Mouse (Mus musculus) central nervous system, embryonic 14 days (tissue): ENCODE results near the gene Tmem221. TPM values are rescaled to one million over a fixed set of nuclear protein-coding genes. Genes with fewer than 3 reads are reported as not detected.

Experiments used
- polyA plus RNA-seq: library from polyadenylated mRNA; depleted of rRNA; stranded (reverse); fragments of >200 nt; gene quantifications from 2 replicates; pipeline ENCODE4 v1.2.3, GENCODE M21; 2012; rRNA removed

The Tmem221 gene
- polyA plus RNA-seq, result 0.05 and 0.15 TPM in 2 replicates

GRCm38 (mm10) chr8:71558071-71558957 lies at the start of gene Tmem221:
Gene Tmem221 (minus strand): TSS chr8:71558871.

DNA sequence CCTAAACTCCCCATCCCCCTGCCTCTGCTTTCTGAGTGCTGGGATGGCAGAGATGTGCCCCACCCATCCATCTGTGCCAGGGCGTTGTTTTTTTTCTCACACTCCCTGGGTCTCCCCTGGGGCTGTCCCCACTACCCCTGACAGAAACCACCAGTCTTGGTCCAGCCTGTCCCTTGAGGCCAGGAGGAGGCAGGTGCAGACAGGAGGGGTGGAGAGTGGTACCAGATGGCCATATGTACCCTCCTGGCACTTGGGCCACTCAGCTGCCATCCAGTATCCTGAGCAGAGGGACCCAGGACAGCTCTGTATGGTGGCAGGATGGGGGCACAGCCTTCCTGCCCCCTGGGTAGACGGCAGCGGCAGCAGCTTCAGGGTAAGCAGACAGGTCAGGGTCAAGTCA lies 38.8 kb upstream of the Tmem221 start, which contains the start of gene Fam129c:
Fam129c (plus strand) TSS at position 198 of the 400 bp plus-strand sequence.

GRCm38 (mm10) chr8:71591471-71592373 lies 33.1 kb upstream of the Tmem221 start, which contains the start of gene Pgls:
Gene Pgls (plus strand): TSS chr8:71592176.

GRCm38 (mm10) chr8:71568387-71568937 lies 9.8 kb upstream of the Tmem221 start, which contains the start of gene Slc27a1:
Gene Slc27a1 (plus strand): TSS chr8:71568882.

DNA sequence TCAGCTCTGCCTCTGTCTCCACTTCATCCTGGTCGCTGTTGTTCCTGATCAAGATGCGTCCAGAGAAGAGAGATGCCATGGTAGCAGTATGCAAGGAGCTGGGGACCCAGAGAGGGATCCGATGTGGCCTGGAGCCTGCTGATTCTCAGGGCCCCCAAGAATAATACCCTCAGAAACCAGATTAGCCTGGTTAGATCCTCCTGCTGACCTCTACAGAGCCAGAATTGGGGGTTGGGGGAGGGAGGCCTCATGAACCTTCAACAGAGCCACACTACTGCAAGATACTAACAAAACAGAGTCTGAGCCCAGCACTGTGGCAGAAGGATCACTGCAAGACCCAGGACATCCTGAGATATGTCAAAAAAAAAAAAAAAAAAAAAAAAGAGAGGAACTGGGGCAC lies 7.8 kb upstream of the Tmem221 start, which contains the start of gene Nxnl1:
Nxnl1 (minus strand) TSS at position 101 of the 400 bp plus-strand sequence.

DNA sequence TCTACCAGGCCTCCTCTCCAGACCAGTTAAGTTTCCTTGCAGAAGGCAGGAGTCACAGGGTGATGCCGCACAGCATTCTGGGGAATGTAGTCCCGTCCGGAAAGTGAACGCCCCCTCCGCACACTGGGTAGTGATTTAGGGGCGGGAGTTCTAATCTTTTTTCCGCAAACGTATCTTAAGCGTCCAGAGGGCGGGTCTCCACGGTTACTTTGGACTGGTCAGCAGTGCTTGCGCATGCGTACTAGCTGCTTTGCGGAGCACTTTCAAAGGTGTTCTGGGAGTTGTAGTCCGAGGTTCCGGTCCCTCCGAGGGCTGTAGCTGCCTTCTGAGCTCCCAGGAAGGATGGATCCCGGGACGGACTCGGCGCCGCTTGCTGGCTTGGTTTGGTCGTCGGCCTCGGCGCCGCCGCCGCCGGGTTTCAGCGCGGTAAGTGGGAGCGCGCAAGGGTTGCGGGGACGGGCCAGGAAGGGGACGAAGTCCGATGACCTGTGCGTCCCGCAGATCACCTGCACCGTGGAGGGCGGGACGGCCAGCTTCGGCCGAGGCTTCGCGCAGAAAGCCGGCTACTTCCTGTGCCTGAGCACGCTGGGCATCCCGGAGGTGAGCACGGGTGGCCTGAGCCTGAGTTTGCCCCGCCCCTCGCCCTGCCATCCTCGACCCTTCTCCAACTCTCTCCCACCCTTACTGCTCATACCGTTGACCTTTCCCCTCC lies 15.9 kb downstream of the Tmem221 start, which contains the start of gene Mvb12a:
Mvb12a (plus strand) TSS at position 291 of the 712 bp plus-strand sequence.

GRCm38 (mm10) chr8:71537028-71537867 lies 21.4 kb downstream of the Tmem221 start, which contains the start of gene Bst2:
Gene Bst2 (minus strand): TSS chr8:71537456.

GRCm38 (mm10) chr8:71525226-71526050 lies 33.2 kb downstream of the Tmem221 start, which contains the start of gene Ccdc194:
Gene Ccdc194 (minus strand): TSS chr8:71525711.

GRCm38 (mm10) chr8:71511644-71512043 lies 47.0 kb downstream of the Tmem221 start, which contains the start of gene Plvap:
Gene Plvap (minus strand): TSS chr8:71511752.

Other genes starting within 250 kb of the Tmem221 start
- 175 and 182 TPM in 2 replicates for gene Use1, start 192.0 kb downstream of the Tmem221 start, polyA plus RNA-seq
- 5.5 and 5.6 TPM in 2 replicates for gene Ocel1, start 187.6 kb downstream of the Tmem221 start, polyA plus RNA-seq
- 41.8 and 52.9 TPM in 2 replicates for gene Nr2f6, start 176.9 kb downstream of the Tmem221 start, polyA plus RNA-seq
- gene Ushbp1, start 163.1 kb downstream of the Tmem221 start, polyA plus RNA-seq, result 9.2 and 11.1 TPM in 2 replicates
- 130 and 141 TPM in 2 replicates for gene Babam1, start 162.0 kb downstream of the Tmem221 start, polyA plus RNA-seq
- 24.8 and 26.3 TPM in 2 replicates for gene Ankle1, start 152.9 kb downstream of the Tmem221 start, polyA plus RNA-seq
- 122 and 130 TPM in 2 replicates for gene Abhd8, start 95.2 kb downstream of the Tmem221 start, polyA plus RNA-seq
- 88.1 and 98.9 TPM in 2 replicates for gene Mrpl34, start 93.9 kb downstream of the Tmem221 start, polyA plus RNA-seq
- 167 and 174 TPM in 2 replicates for gene Dda1, start 89.7 kb downstream of the Tmem221 start, polyA plus RNA-seq
- gene Ano8, start 72.9 kb downstream of the Tmem221 start, polyA plus RNA-seq, result 123 and 140 TPM in 2 replicates
- 27.1 and 27.9 TPM in 2 replicates for gene Gtpbp3, start 70.8 kb downstream of the Tmem221 start, polyA plus RNA-seq
- 11.4 and 18.7 TPM in 2 replicates for gene Plvap, start 47.1 kb downstream of the Tmem221 start, polyA plus RNA-seq
- gene Ccdc194, start 33.2 kb downstream of the Tmem221 start, polyA plus RNA-seq, result 0.59 and 0.60 TPM in 2 replicates
- gene Bst2, start 21.4 kb downstream of the Tmem221 start, polyA plus RNA-seq, result 36.4 and 46.8 TPM in 2 replicates
- gene Mvb12a, start 15.9 kb downstream of the Tmem221 start, polyA plus RNA-seq, result 81.1 and 89.0 TPM in 2 replicates
- not detected in 2 replicates for gene Nxnl1, start 7.7 kb upstream of the Tmem221 start, polyA plus RNA-seq
- gene Slc27a1, start 10.0 kb upstream of the Tmem221 start, polyA plus RNA-seq, result 117 and 122 TPM in 2 replicates
- gene Pgls, start 33.3 kb upstream of the Tmem221 start, polyA plus RNA-seq, result 133 and 140 TPM in 2 replicates
- gene Fam129c, start 38.8 kb upstream of the Tmem221 start, polyA plus RNA-seq, result 9.8 and 10.5 TPM in 2 replicates
- 134 and 175 TPM in 2 replicates for gene Colgalt1, start 52.1 kb upstream of the Tmem221 start, polyA plus RNA-seq
- 65.1 and 70.6 TPM in 2 replicates for gene Unc13a, start 112.9 kb upstream of the Tmem221 start, polyA plus RNA-seq
- 4.6 and 6.3 TPM in 2 replicates for gene Jak3, start 117.4 kb upstream of the Tmem221 start, polyA plus RNA-seq
- gene Insl3, start 130.3 kb upstream of the Tmem221 start, polyA plus RNA-seq, result 1.8 and 2.0 TPM in 2 replicates
- gene B3gnt3, start 142.9 kb upstream of the Tmem221 start, polyA plus RNA-seq, result 0.51 and 0.57 TPM in 2 replicates
- 151 and 159 TPM in 2 replicates for gene Fcho1, start 166.8 kb upstream of the Tmem221 start, polyA plus RNA-seq